Mouse (Mus musculus): Measurements from ENCODE around the gene Fam198a.
"Not testable (repeated sequence)": the region's sequence is repeated elsewhere in the genome, so short reads cannot be mapped to it uniquely, and the experiment has no call there.

The Fam198a gene

DNA sequence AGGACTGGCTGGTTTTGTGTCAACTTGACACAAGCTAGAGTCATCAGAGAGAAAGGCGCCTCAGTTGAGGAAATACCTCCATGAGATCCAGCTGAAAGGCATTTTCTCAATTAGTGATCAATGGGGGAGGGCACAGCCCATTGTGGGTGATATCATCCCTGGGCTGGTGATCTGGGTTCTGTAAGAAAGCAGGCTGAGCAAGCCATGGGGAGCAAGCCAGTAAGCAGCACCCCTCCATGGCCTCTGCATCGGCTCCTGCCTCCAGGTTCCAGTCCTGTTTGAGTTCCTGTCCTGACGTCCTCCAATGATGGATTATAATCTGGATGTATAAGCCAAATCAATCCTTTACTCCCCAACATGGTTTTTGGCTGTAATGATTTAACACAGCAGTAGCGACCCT is 70.4 kb downstream of the Fam198a start:
- DNase-seq (ENCODE audit: low read depth, low spot score) = not testable (repeated sequence)

DNA sequence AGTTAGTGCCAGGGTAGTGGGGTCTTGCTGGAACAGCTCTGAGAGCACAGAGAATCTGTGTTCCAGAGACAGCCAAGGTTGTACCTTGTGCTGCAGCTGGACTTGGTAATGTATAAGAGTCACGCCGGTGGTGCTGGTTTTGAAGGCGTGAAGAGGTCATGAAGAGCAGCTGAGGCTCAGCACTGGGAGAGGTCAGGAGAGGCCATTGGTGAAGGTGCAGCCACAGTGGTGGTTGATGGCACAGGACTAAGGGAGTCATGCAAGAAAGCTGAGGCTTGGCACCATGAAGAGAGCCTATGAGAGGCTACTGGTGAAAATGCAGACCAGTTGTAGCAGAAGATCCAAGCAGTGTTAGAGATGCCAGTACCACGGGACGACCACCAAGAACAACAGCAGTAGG is 70.8 kb downstream of the Fam198a start:
- DNase-seq (ENCODE audit: low read depth, low spot score) = no peak

DNA sequence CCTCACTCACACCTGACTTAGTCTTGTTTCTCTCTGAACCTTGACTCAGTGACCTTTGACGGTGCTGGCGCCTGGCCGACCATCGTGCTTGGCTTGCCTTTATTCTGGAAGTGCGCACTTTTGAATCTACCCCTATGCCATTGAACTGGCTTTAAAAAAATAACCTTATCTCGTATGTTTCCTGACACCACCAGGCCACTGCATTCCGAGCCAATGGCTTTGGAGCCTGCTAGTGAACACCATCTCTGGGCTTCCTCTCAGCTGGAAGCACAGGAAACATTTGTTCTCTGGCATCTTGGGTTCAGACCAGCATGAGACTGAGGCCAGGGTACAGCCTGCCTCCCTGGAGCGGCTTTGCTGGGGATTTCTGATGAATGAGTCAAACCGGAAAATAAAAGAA is 72.0 kb downstream of the Fam198a start:
- DNase-seq (ENCODE audit: low read depth, low spot score) = no peak

DNA sequence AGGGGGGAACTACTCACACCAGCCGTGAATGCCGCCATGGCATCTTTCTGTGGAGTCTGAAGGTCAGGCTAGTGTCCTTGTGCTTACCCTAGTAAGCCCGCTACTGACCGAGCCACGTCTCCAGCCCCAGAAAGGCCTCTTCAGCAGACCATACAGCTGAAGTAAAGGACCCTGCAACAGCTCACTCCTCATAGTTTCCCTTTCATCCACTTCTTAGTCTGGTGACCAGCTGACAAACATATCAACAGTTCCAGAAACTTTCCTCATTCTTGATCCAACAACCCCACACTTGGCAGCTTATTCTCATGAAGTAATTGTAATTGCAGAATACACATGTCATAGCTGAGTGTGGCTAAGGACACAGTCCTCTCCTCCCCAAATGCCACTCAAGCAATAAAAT is 73.1 kb downstream of the Fam198a start:
- DNase-seq (ENCODE audit: low read depth, low spot score) = no peak

DNA sequence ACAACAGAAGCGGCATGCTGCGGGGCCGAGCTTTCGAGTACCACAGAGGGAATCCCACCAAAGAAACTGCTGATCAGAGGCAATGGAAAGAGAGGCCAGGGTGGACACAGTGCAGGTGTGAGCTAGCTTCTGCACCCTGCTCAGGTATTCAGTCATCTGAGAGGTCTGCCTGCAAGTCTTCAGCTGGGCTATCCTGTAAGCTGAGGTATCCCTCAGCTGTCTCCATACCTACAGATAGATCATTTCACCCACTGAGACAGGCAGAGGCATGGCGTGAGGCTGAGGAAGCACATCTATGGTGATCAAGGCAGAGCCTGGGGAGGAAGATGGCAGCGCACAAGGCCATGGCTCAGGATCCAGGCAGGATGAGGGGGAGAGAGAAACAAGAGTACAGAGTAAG is 73.6 kb downstream of the Fam198a start:
- DNase-seq (ENCODE audit: low read depth, low spot score) = no peak

DNA sequence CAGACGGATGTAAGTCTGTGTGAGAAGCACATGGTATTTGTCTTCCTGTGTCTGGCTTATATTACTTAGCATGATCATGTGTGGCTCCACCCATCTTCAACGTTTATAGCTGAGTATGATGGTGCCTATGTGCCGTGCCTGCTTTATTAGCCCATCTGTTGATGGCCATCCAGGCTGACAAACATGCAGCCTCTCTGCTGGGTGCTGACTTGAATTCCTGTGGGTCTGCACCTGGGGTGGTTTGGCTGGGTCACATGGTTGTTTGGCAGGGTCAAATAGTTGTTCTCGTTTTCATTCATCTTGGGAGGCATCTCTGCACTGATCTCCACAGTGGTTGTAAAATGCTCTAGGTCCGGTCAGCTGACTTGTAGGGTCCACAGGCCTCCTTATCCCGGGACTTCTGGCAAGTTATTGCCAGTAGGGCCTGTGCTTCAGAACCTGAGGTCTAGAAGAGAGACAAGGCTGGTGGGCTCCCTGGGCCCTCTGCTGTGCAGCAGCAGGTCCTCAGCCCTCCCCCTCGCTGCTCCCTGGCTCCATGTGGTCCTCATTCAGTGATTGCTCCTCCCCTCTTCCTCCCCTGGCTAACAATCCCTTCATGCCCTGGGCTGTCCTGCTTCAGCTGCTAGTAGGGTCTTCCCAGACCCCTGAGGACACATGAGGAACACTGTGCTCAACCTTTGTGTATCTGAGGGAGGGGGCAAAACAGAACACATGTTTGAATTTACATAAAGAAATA is 75.2 kb downstream of the Fam198a start:
- DNase-seq (ENCODE audit: low read depth, low spot score) = no peak

DNA sequence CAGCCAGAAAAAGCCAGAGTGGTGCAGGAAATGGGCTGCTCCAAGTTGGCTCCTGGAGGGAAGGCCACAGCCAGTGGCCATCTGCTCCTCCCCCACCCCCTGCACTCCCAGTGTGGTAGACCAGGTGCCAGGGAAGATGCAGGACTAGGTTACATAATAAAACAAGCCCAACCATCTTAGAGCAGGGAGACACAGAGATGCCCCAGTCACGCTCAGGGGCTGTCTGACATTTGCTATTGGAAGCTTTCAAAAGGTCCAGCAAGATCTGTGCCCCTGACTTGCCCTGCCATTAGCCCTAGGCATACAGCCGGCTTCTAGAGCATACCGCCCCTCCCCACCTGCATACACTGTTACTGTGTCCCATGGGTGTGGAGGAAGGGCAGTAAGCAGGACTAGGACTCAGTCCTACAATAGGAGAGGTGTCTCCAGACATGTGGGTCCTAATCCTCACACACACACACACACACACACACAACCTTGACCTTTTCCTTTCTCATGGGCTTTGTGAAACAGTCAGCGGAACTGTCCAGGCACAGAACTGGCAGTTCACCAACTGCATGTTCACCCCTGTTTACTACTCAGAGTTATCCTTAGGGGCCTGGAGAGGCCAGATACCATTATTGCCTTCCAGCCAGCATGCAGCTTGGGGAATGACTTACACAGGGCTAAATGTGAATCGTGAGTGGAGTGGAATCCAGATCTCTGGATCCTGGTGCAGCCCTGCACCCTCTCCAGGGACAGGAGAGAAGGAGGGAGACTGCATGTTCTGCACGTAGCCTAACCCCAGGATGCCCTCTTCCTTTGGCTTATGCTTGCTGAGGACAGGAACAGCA is 76.5 kb downstream of the Fam198a start:
- peak; percentile 17 for DNase-seq (ENCODE audit: low read depth, low spot score)

DNA sequence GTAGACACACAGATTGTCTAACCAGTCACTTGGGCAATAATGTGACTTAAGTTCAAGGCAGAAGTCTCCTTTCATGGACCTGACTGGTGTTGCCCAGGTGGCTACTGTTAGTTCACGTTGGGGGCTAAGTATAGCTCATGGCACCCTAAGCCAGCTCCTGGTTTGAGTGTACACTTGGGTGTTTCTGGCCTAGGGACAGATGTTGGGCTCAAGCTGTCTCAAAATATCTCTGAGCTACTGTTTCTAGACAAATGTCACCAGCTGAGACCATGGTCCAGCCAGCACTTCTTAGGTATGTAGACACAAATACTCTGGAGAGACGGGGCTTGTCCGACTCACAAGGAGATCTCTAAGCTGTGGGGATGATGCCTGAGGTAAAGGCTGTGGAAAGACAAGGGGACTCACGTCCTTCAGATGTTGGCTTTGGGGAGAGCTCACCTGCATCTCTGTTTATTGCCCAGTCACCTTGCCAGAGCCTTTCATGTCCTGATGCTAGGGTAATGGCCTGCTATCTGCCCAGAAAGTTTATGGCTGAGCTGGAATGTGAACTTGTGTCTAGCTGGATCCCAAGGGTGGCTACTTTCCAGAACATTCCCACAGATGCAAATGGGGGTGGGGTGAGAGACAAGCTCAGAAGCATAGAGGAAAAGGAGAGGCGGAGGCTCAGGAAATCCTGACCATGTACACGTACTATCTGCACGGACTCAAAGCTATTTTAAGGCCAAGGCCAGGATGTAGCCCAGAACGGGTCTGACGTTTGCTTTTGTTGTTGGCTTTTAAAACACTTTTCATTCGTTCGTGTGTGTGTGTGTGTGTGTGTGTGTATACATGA is 77.3 kb downstream of the Fam198a start:
- DNase-seq (ENCODE audit: low read depth, low spot score) = no peak

DNA sequence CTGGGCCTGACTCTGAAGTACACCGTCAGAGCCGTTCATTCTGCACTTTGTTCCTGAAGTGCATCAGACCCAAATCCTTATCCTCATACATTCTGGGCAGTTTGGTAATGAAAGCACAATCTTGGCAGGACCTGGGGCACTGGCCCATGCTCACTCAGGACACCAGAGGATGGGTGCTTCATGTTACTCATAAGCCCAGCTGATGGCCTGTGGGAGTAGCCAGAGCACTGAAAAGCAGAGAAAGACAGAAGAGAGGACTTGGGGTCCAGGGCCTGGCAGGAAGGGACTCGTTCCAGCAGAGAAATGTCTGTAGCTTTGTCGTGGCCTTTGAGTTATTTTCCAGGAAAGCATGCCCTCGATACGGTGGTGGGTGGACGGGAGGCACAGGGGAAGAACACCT is 79.0 kb downstream of the Fam198a start:
- DNase-seq (ENCODE audit: low read depth, low spot score) = no peak

All from forelimb bud, embryonic 11.5 days (tissue).